Mouse (Mus musculus): Measurements from ENCODE around the gene Phactr1.

Gene Phactr1

GRCm38 (mm10) chr13:42921769-42922450 lies 241.5 kb downstream of the Phactr1 start:
- DNase-seq (ENCODE audit: low spot score in 2 of 2), result peak in 1 of 2 experiments; percentile 28

- peak in 1 of 2 experiments; percentile 43 for DNase-seq (ENCODE audit: low spot score in 2 of 2)
These were observed 247.4 kb downstream of the Phactr1 start for GRCm38 (mm10) chr13:42927778-42928177.

GRCm38 (mm10) chr13:42929529-42930235 lies 249.3 kb downstream of the Phactr1 start:
- DNase-seq (ENCODE audit: low spot score in 2 of 2), result peak in 1 of 2 experiments; percentile 33

GRCm38 (mm10) chr13:42932046-42932445 lies 251.6 kb downstream of the Phactr1 start:
- DNase-seq (ENCODE audit: low spot score in 2 of 2), result peak in 1 of 2 experiments; percentile 53

GRCm38 (mm10) chr13:42934538-42935126 lies 254.2 kb downstream of the Phactr1 start:
- peak in 1 of 2 experiments; percentile 59 for DNase-seq (ENCODE audit: low spot score in 2 of 2)

GRCm38 (mm10) chr13:42937871-42938270 lies 257.4 kb downstream of the Phactr1 start:
- peak in 1 of 2 experiments; percentile 19 for DNase-seq (ENCODE audit: low spot score in 2 of 2)

- peak in 1 of 2 experiments; percentile 40 for DNase-seq (ENCODE audit: low spot score in 2 of 2)
These were observed 257.9 kb downstream of the Phactr1 start for GRCm38 (mm10) chr13:42938346-42938745.

GRCm38 (mm10) chr13:42940271-42940670 lies 259.8 kb downstream of the Phactr1 start:
- DNase-seq (ENCODE audit: low spot score in 2 of 2), result no peak

- DNase-seq (ENCODE audit: low spot score in 2 of 2), result no peak
These were observed 263.7 kb downstream of the Phactr1 start for GRCm38 (mm10) chr13:42944106-42944505.

GRCm38 (mm10) chr13:42945201-42945600 lies 264.8 kb downstream of the Phactr1 start:
- peak in 1 of 2 experiments; percentile 13 for DNase-seq (ENCODE audit: low spot score in 2 of 2)

- peak in 1 of 2 experiments; percentile 54 for DNase-seq (ENCODE audit: low spot score in 2 of 2)
These were observed 268.4 kb downstream of the Phactr1 start for GRCm38 (mm10) chr13:42948717-42949265.

- DNase-seq (ENCODE audit: low spot score in 2 of 2), result peak in 1 of 2 experiments; percentile 28
These were observed 268.9 kb downstream of the Phactr1 start for GRCm38 (mm10) chr13:42949336-42949735.

- peak in 1 of 2 experiments; percentile 44 for DNase-seq (ENCODE audit: low spot score in 2 of 2)
These were observed 269.6 kb downstream of the Phactr1 start for GRCm38 (mm10) chr13:42950056-42950455.

GRCm38 (mm10) chr13:42952037-42952721 lies 271.8 kb downstream of the Phactr1 start:
- peak in 1 of 2 experiments; percentile 55 for DNase-seq (ENCODE audit: low spot score in 2 of 2)

- DNase-seq (ENCODE audit: low spot score in 2 of 2), result peak in 1 of 2 experiments; percentile 19
These were observed 272.6 kb downstream of the Phactr1 start for GRCm38 (mm10) chr13:42953071-42953470.

GRCm38 (mm10) chr13:42954116-42954515 lies 273.7 kb downstream of the Phactr1 start:
- DNase-seq (ENCODE audit: low spot score in 2 of 2), result peak in 1 of 2 experiments; percentile 33

GRCm38 (mm10) chr13:42956327-42956726 lies 275.9 kb downstream of the Phactr1 start:
- DNase-seq (ENCODE audit: low spot score in 2 of 2), result peak in 1 of 2 experiments; percentile 52

GRCm38 (mm10) chr13:42957856-42958255 lies 277.4 kb downstream of the Phactr1 start:
- DNase-seq (ENCODE audit: low spot score in 2 of 2), result peak in 1 of 2 experiments; percentile 48

GRCm38 (mm10) chr13:42958867-42959266 lies 278.4 kb downstream of the Phactr1 start:
- DNase-seq (ENCODE audit: low spot score in 2 of 2), result no peak

GRCm38 (mm10) chr13:42961561-42961960 lies 281.1 kb downstream of the Phactr1 start:
- DNase-seq (ENCODE audit: low spot score in 2 of 2), result no peak

- no peak for DNase-seq (ENCODE audit: low spot score in 2 of 2)
These were observed 288.1 kb downstream of the Phactr1 start for GRCm38 (mm10) chr13:42968537-42968936.
